Mouse (Mus musculus) heart, embryonic 11.5 days (tissue): Measurements from ENCODE around the gene Stub1. TPM values are rescaled to one million over a fixed set of nuclear protein-coding genes. Genes with fewer than 3 reads are reported as not detected.
"Not testable (repeated sequence)": the region's sequence is repeated elsewhere in the genome, so short reads cannot be mapped to it uniquely, and the experiment has no call there.

Experiments used
- ATAC-seq: fragments of 200-750 bp; cut with Nextera tagmentation; replicated peaks from 2 replicates; pipeline ENCODE4 v1.8.0; 2017; ENCODE audit warnings: moderate library complexity; ENCODE audit not compliant: insufficient number of reproducible peaks, low FRiP score, low TSS enrichment
- H3K27ac ChIP-seq: fragments of 300-500 bp; sonication (generic); 2 replicates; pipeline ENCODE4 v1.5.1; 2014; ENCODE audit warnings: mild to moderate bottlenecking, low read depth, low read length
- H3K27me3 ChIP-seq: fragments of 300-500 bp; sonication (generic); 2 replicates; pipeline ENCODE4 v1.6.1; 2014; ENCODE audit warnings: mild to moderate bottlenecking, low read length, mixed read lengths; ENCODE audit not compliant: control insufficient read depth, insufficient read depth
- H3K36me3 ChIP-seq: fragments of 300-500 bp; sonication (generic); 2 replicates; pipeline ENCODE4 v1.6.1; 2014; ENCODE audit warnings: mild to moderate bottlenecking, low read length, moderate library complexity, mixed read lengths; ENCODE audit not compliant: control insufficient read depth, insufficient read depth
- H3K4me1 ChIP-seq: fragments of 300-500 bp; sonication (generic); 2 replicates; pipeline ENCODE4 v1.6.1; 2014; ENCODE audit warnings: low read length; ENCODE audit not compliant: control insufficient read depth, insufficient read depth
- H3K4me2 ChIP-seq: fragments of 300-500 bp; sonication (generic); 2 replicates; pipeline ENCODE4 v1.6.1; 2014; ENCODE audit warnings: mild to moderate bottlenecking, moderate library complexity
- H3K4me3 ChIP-seq: fragments of 300-500 bp; sonication (generic); 2 replicates; pipeline ENCODE4 v1.5.1; 2014; ENCODE audit warnings: low read depth, low read length
- H3K9ac ChIP-seq: fragments of 300-500 bp; sonication (generic); 2 replicates; pipeline ENCODE4 v1.6.1; 2014; ENCODE audit warnings: mild to moderate bottlenecking, low read depth, low read length, moderate library complexity
- H3K9me3 ChIP-seq: fragments of 300-500 bp; sonication (generic); replicated peaks from 2 replicates; pipeline ENCODE4 v1.6.1; 2016; ENCODE audit warnings: low read length; ENCODE audit not compliant: control insufficient read depth
- WGBS: fragments of 180-500 bp; shearing (Covaris S2); extraction: QIAGEN DNeasy Blood & Tissue Kit; methylation state at CpG from one replicate; pipeline ENCODE4 v1.1.7; 2014; ENCODE audit not compliant: insufficient replicate concordance; 5-methylcytosine and 5-hydroxymethylcytosine counted together
- polyA plus RNA-seq: library from polyadenylated mRNA; unstranded; fragments of >200 nt; fragmentation: Nextera tagmentation; extraction: Ambion mirVana; gene quantifications from 2 replicates; pipeline ENCODE4 v1.2.1, GENCODE M21; 2014

Gene Stub1
- polyA plus RNA-seq, 1 experiment from 2014 or later, result 292 TPM

GRCm38 (mm10) chr17:25872676-25873075 lies 39.5 kb upstream of the Stub1 start:
- no peak overlapping the region for H3K4me3 ChIP-seq
- WGBS, result 75% methylated on average over 3 of the region's 3 CpGs
- peaks cover under 1% of the 10 kb centered on the region; the same call in 1 of the 2 replicates for H3K36me3 ChIP-seq
- H3K9ac ChIP-seq, result no peak overlapping the region
- H3K4me2 ChIP-seq, result no peak overlapping the region
- ATAC-seq, result no peak
- no peaks in the 10 kb centered on the region for H3K9me3 ChIP-seq
- H3K27ac ChIP-seq, result no peak overlapping the region
- no peaks in the 10 kb centered on the region for H3K27me3 ChIP-seq
- peaks cover 20% of the 10 kb centered on the region for H3K4me1 ChIP-seq

GRCm38 (mm10) chr17:25871566-25871965 lies 38.4 kb upstream of the Stub1 start:
- H3K9me3 ChIP-seq, ATAC-seq, H3K36me3 ChIP-seq, H3K27me3 ChIP-seq, H3K4me3 ChIP-seq, H3K9ac ChIP-seq, H3K4me2 ChIP-seq, H3K27ac ChIP-seq: not testable (repeated sequence)
- peaks cover 19% of the 10 kb centered on the region for H3K4me1 ChIP-seq

- Histone ChIP-seq H3K4me3 (no peak overlapping the region), H3K36me3 (no peaks in the 10 kb centered on the region), H3K9me3 (no peaks in the 10 kb centered on the region), H3K4me1 (peaks cover 13% of the 10 kb centered on the region), H3K9ac (no peak overlapping the region), H3K27ac (no peak overlapping the region), H3K4me2 (no peak overlapping the region), H3K27me3 (no peaks in the 10 kb centered on the region)
- no peak for ATAC-seq
- WGBS, result 76% methylated on average over 2 of the region's 2 CpGs
Measured at GRCm38 (mm10) chr17:25869954-25870353, 36.8 kb upstream of the Stub1 start.

- whole genome bisulfite sequencing, result 85% methylated on average over 8 of the region's 8 CpGs
Measured at GRCm38 (mm10) chr17:25869498-25869897, 36.3 kb upstream of the Stub1 start.

GRCm38 (mm10) chr17:25868601-25869191 lies 35.5 kb upstream of the Stub1 start, which contains the start of gene Mcrip2:
Gene Mcrip2, minus strand, starts transcription at chr17:25868764.
- no peaks in the 10 kb centered on the region for H3K9me3 ChIP-seq
- peak within 1 kb of the TSS; percentile 93 for H3K9ac ChIP-seq
- no peaks in the 10 kb centered on the region for H3K27me3 ChIP-seq
- 0% methylated on average over 24 of the region's 24 CpGs for WGBS
- H3K27ac ChIP-seq, result peak within 1 kb of the TSS; percentile 88
- peak; percentile 80; the same call in 1 of the 2 replicates for ATAC-seq
- H3K4me2 ChIP-seq, result peak within 1 kb of the TSS; percentile 94
- peaks cover 8% of the 10 kb centered on the region for H3K4me1 ChIP-seq
- no peaks in the 10 kb centered on the region for H3K36me3 ChIP-seq
- H3K4me3 ChIP-seq, result peak within 1 kb of the TSS; percentile 98

More at GRCm38 (mm10) chr17:25869498-25869897, 36.3 kb upstream of the Stub1 start:
- ATAC-seq, result no peak
- H3K4me2 ChIP-seq, result no peak overlapping the region
- H3K27me3 ChIP-seq, result no peaks in the 10 kb centered on the region
- H3K4me3 ChIP-seq, result no peak overlapping the region
- H3K4me1 ChIP-seq, result peaks cover 13% of the 10 kb centered on the region
- H3K27ac ChIP-seq, result no peak overlapping the region
- H3K9me3 ChIP-seq, result no peaks in the 10 kb centered on the region
- H3K9ac ChIP-seq, result no peak overlapping the region
- no peaks in the 10 kb centered on the region for H3K36me3 ChIP-seq

- no peaks in the 10 kb centered on the region for H3K36me3 ChIP-seq
- peak; percentile 36 for ATAC-seq
- under 1% methylated on average over 38 of the region's 42 CpGs for WGBS
Measured at GRCm38 (mm10) chr17:25867836-25868600, 34.8 kb upstream of the Stub1 start.

GRCm38 (mm10) chr17:25867509-25867835 lies 34.3 kb upstream of the Stub1 start:
- peaks cover 8% of the 10 kb centered on the region; the same call in 1 of the 2 replicates for H3K4me1 ChIP-seq
- H3K27me3 ChIP-seq, result no peaks in the 10 kb centered on the region
- ATAC-seq, result no peak
- H3K9me3 ChIP-seq, result no peaks in the 10 kb centered on the region
- H3K4me2 ChIP-seq, result peak overlapping the region; percentile 94
- peak overlapping the region; percentile 88; the same call in 1 of the 2 replicates for H3K27ac ChIP-seq
- no peaks in the 10 kb centered on the region for H3K36me3 ChIP-seq
- peak overlapping the region; percentile 93 for H3K9ac ChIP-seq
- peak overlapping the region; percentile 98 for H3K4me3 ChIP-seq
- 11% methylated on average over 7 of the region's 7 CpGs for whole genome bisulfite sequencing

More at GRCm38 (mm10) chr17:25867836-25868600, 34.8 kb upstream of the Stub1 start:
- peaks cover 8% of the 10 kb centered on the region; the same call in 1 of the 2 replicates for H3K4me1 ChIP-seq
- peak overlapping the region; percentile 88 for H3K27ac ChIP-seq
- no peaks in the 10 kb centered on the region for H3K27me3 ChIP-seq
- H3K9me3 ChIP-seq, result no peaks in the 10 kb centered on the region
- H3K9ac ChIP-seq, result peak overlapping the region; percentile 93
- peak overlapping the region; percentile 94 for H3K4me2 ChIP-seq
- H3K4me3 ChIP-seq, result peak overlapping the region; percentile 98

- 88% methylated on average over 3 of the region's 3 CpGs for WGBS
- H3K36me3 ChIP-seq, result no peaks in the 10 kb centered on the region
- H3K27me3 ChIP-seq, result no peaks in the 10 kb centered on the region
- H3K27ac ChIP-seq, result no peak overlapping the region
- H3K9me3 ChIP-seq, result no peaks in the 10 kb centered on the region
- no peak overlapping the region; the same call in 1 of the 2 replicates for H3K9ac ChIP-seq
- H3K4me3 ChIP-seq, result no peak overlapping the region
- no peak for ATAC-seq
- peaks cover 12% of the 10 kb centered on the region; the same call in 1 of the 2 replicates for H3K4me1 ChIP-seq
- no peak overlapping the region; the same call in 1 of the 2 replicates for H3K4me2 ChIP-seq
Measured at GRCm38 (mm10) chr17:25866172-25866571, 33.0 kb upstream of the Stub1 start.
